Mouse (Mus musculus) midbrain, embryonic 12.5 days (tissue): Measurements from ENCODE around the gene Ppan. TPM values are rescaled to one million over a fixed set of nuclear protein-coding genes. Genes with fewer than 3 reads are reported as not detected.

Source experiments
- ATAC-seq: fragments of 200-750 bp; cut with Nextera tagmentation; 2 replicates; pipeline ENCODE4 v1.8.0; 2017; ENCODE audit warnings: low read depth, moderate TSS enrichment, moderate library complexity; ENCODE audit not compliant: low FRiP score
- H3K27ac ChIP-seq: fragments of 300-500 bp; sonication (generic); replicated peaks from 2 replicates; pipeline ENCODE4 v1.5.1; 2016; ENCODE audit warnings: mild to moderate bottlenecking
- H3K27me3 ChIP-seq: fragments of 300-500 bp; sonication (generic); 2 replicates; pipeline ENCODE4 v1.6.1; 2016; ENCODE audit warnings: mild to moderate bottlenecking
- H3K36me3 ChIP-seq: fragments of 300-500 bp; sonication (generic); 2 replicates; pipeline ENCODE4 v1.6.1; 2016
- H3K4me1 ChIP-seq: fragments of 300-500 bp; sonication (generic); 2 replicates; pipeline ENCODE4 v1.6.1; 2016
- H3K4me2 ChIP-seq: fragments of 300-500 bp; sonication (generic); replicated peaks from 2 replicates; pipeline ENCODE4 v1.6.1; 2016; ENCODE audit warnings: mild to moderate bottlenecking, moderate library complexity
- H3K4me3 ChIP-seq: fragments of 300-500 bp; sonication (generic); 2 replicates; pipeline ENCODE4 v1.5.1; 2016; ENCODE audit warnings: mild to moderate bottlenecking
- H3K9ac ChIP-seq: fragments of 300-500 bp; sonication (generic); replicated peaks from 2 replicates; pipeline ENCODE4 v1.6.1; 2016; ENCODE audit warnings: mild to moderate bottlenecking, moderate library complexity
- H3K9me3 ChIP-seq: fragments of 300-500 bp; sonication (generic); 2 replicates; pipeline ENCODE4 v1.6.1; 2016; ENCODE audit warnings: mild to moderate bottlenecking
- WGBS: fragments of 180-500 bp; shearing (Covaris S2); methylation state at CpG from one replicate; pipeline ENCODE4 v1.1.7; 2016; 5-methylcytosine and 5-hydroxymethylcytosine counted together
- polyA plus RNA-seq: library from polyadenylated mRNA; unstranded; fragments of >200 nt; fragmentation: Nextera tagmentation; extraction: Ambion mirVana; gene quantifications from 2 replicates; pipeline ENCODE4 v1.2.1, GENCODE M21; 2016

Gene Ppan
- polyA plus RNA-seq, 1 experiment from 2014 or later, result 62.7 TPM

GRCm38 (mm10) chr9:20870211-20871173 is 17.5 kb upstream of the Ppan start:
- Histone ChIP-seq H3K36me3 (no peaks in the 10 kb centered on the region), H3K4me3 (no peak overlapping the region), H3K9ac (no peak overlapping the region), H3K4me1 (peaks cover 8% of the 10 kb centered on the region; the same call in 1 of the 2 replicates), H3K27ac (no peak overlapping the region), H3K4me2 (no peak overlapping the region), H3K9me3 (no peaks in the 10 kb centered on the region), H3K27me3 (peaks cover 57% of the 10 kb centered on the region)
- WGBS, result 74% methylated on average over 12 of the region's 12 CpGs
- ATAC-seq, result no peak

- ATAC-seq, result no peak
- Histone ChIP-seq H3K4me1 (peaks cover 8% of the 10 kb centered on the region; the same call in 1 of the 2 replicates), H3K36me3 (no peaks in the 10 kb centered on the region), H3K27ac (no peak overlapping the region), H3K4me2 (no peak overlapping the region), H3K4me3 (no peak overlapping the region), H3K27me3 (peaks cover 40% of the 10 kb centered on the region), H3K9ac (no peak overlapping the region), H3K9me3 (no peaks in the 10 kb centered on the region)
- WGBS, result 91% methylated on average over 10 of the region's 10 CpGs
Measured at GRCm38 (mm10) chr9:20872991-20873390, 15.0 kb upstream of the Ppan start.

GRCm38 (mm10) chr9:20873521-20873920 is 14.5 kb upstream of the Ppan start:
- Histone ChIP-seq H3K4me2 (no peak overlapping the region), H3K9ac (no peak overlapping the region), H3K27ac (no peak overlapping the region), H3K27me3 (peaks cover 35% of the 10 kb centered on the region), H3K9me3 (no peaks in the 10 kb centered on the region), H3K36me3 (no peaks in the 10 kb centered on the region), H3K4me3 (no peak overlapping the region), H3K4me1 (peaks cover 6% of the 10 kb centered on the region; the same call in 1 of the 2 replicates)
- ATAC-seq, result no peak
- 89% methylated on average over 12 of the region's 12 CpGs for WGBS

DNA sequence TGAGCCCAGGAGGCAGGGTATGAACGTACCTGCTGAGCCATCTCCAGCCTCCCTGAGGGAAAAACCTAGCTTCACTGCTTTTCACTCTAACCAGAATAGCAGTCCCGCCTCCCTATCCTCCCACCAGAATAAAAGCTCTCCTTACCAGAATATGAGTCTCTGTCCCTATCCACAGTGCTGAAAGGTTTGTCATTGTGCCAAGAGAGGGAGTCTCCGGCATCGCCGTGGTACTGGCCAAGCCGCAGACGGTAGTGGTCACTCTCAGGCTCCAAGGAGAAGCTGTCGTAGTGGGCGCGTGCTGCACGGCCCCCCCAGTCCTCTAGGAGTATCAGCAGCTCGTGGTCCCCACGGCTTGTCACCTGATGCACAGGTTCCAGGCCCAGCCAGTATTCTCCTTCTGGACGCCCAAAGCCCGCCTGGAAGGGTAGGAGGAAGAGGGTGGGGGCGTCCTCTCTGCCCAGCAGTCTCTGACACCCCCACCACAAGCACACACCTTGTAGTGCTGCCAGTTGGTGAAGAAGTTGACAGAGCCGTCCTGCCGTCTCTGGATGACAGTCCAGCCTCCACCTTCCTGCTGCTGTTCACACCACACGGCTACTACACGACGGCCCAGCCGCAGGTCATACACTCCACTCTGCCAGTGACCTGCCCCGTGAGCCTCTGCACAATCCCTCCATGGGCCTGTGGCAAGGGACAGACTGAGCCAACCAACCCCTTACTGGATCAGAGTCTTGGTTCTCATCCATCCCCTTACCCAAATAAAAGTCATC is 12.8 kb upstream of the Ppan start:
- ATAC-seq, result no peak
- 67% methylated on average over 23 of the region's 23 CpGs for WGBS

DNA sequence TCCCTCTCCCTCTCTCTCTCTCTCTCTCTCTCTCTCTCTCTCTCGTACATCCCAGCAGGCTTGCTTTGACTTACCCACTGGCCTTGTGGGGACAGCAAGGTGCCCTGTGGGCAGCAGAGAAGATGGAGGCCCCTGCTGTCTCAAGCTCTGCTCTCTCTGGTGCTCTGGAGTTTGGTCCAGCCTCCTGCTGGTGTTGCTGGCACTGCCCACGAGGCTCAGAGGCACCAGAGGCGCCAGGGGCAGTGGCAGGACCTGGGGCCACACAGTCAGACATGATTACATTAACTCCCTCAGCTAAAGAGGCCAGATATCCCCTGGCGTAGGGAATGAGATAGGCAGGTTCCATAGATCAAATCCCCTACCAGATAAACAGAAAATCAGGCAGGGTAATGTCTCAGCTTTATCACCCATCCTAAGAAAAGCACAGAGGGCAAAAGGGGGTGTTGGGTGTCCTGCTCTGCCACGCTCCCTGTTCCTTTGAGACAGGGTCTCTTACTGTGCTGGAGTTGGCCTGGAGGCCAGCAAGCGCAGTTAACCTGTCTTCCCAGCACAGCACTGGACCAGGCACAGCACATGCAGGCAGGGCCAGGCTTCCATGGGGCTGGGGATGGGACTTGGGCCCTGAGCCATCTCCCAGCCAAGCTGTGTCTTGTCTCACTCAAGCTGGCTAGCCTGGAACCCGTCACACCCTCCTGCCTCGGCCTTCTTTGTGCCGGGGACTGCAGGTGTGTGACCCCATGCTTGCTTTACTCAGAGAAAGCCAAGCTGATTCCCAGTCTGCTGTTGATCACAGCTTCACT is 11.5 kb upstream of the Ppan start:
- H3K4me2 ChIP-seq, result no peak overlapping the region
- 72% methylated on average over 9 of the region's 9 CpGs for WGBS
- 0 out of 2 replicates have a peak, but pooled peaks cover 5% of the 10 kb centered on the region for H3K4me1 ChIP-seq
- ATAC-seq, result no peak
- no peak overlapping the region for H3K4me3 ChIP-seq
- no peak overlapping the region for H3K9ac ChIP-seq
- peaks cover 5% of the 10 kb centered on the region; the same call in 1 of the 2 replicates for H3K27me3 ChIP-seq
- H3K9me3 ChIP-seq, result no peaks in the 10 kb centered on the region
- H3K27ac ChIP-seq, result no peak overlapping the region
- H3K36me3 ChIP-seq, result no peaks in the 10 kb centered on the region

More for the DNA sequence above, 12.8 kb upstream of the Ppan start:
- no peak overlapping the region for H3K27ac ChIP-seq
- no peak overlapping the region for H3K4me3 ChIP-seq
- H3K9me3 ChIP-seq, result no peaks in the 10 kb centered on the region
- no peak overlapping the region for H3K4me2 ChIP-seq
- H3K27me3 ChIP-seq, result peaks cover 18% of the 10 kb centered on the region
- H3K4me1 ChIP-seq, result 0 out of 2 replicates have a peak, but pooled peaks cover 5% of the 10 kb centered on the region
- no peaks in the 10 kb centered on the region for H3K36me3 ChIP-seq
- H3K9ac ChIP-seq, result no peak overlapping the region

GRCm38 (mm10) chr9:20877118-20878040 is 10.6 kb upstream of the Ppan start:
- Histone ChIP-seq H3K4me1 (0 out of 2 replicates have a peak, but pooled peaks cover 5% of the 10 kb centered on the region), H3K27ac (0 out of 2 replicates have a peak overlapping the region, but pooled peaks have one; percentile 43), H3K27me3 (no peaks in the 10 kb centered on the region), H3K4me3 (peak overlapping the region; percentile 39), H3K9me3 (no peaks in the 10 kb centered on the region), H3K36me3 (no peaks in the 10 kb centered on the region), H3K9ac (peak overlapping the region; percentile 20), H3K4me2 (peak overlapping the region; percentile 54)
- ATAC-seq, result no peak; the same call in 1 of the 2 replicates
- WGBS, result 38% methylated on average over 14 of the region's 14 CpGs

DNA sequence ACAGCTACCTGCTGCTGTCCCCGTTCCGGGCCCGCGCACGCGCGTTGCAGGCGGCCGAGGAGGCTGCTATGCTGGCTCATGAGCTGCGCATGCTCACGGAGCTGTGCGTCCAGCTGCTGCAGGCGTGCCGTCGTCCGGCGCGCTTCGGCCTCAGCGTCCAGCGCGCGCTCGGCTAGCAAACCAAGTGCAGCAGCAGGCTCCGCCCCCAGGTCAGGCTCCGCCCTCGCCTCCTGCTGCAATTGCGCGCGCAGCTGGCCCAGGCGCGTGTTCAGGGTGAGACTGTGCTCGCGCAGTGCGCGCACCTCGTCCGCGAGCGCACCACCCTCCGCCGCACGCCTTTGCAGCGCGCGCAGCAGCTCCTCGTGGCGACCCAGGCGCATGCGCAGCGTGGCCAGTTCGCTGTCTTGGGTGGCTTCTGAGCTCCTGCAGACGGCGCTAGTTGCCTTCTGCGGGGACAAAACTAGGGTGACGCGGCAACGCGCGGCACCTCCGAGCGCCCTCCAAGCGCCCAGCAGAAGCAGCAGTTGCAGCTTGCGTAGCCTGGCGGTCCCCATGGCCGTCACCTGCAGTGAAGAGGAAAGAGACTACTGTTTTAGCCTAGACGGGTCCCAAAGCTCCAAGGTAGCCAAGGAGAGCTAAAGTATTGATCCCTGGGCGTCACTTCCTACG is 9.8 kb upstream of the Ppan start:
- Histone ChIP-seq H3K4me1 (0 out of 2 replicates have a peak, but pooled peaks cover 5% of the 10 kb centered on the region), H3K27ac (peak overlapping the region; percentile 81), H3K4me2 (peak overlapping the region; percentile 54), H3K36me3 (no peaks in the 10 kb centered on the region), H3K4me3 (peak overlapping the region; percentile 39), H3K27me3 (no peaks in the 10 kb centered on the region), H3K9ac (peak overlapping the region; percentile 61), H3K9me3 (no peaks in the 10 kb centered on the region)
- WGBS, result under 1% methylated on average over 69 of the region's 69 CpGs
- ATAC-seq, result peak; percentile 95

DNA sequence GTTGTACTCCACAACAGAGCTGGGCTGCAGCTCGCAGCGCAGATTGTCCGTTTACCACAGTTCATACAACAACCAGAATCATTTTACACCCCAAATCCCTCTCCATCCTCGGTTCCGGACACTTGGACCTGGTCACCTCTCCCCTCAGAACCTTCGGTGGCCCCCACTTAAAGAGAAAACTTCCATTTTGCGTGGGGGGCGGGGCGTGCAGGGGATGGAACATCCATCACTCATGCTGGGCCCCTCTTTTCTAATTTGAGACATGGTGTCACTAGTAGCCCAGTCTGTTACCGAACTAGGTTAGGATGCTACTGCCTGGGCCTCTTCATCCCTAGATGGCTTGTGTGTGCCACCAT is 9.3 kb upstream of the Ppan start:
- Histone ChIP-seq H3K27ac (peak overlapping the region; percentile 81), H3K4me2 (peak overlapping the region; percentile 54), H3K36me3 (no peaks in the 10 kb centered on the region), H3K4me3 (peak overlapping the region; percentile 39), H3K9me3 (no peaks in the 10 kb centered on the region), H3K27me3 (no peaks in the 10 kb centered on the region), H3K4me1 (0 out of 2 replicates have a peak, but pooled peaks cover 5% of the 10 kb centered on the region), H3K9ac (peak overlapping the region; percentile 61)
- ATAC-seq, result peak; percentile 13; the same call in 1 of the 2 replicates
- WGBS, result 23% methylated on average over 10 of the region's 10 CpGs

- Histone ChIP-seq H3K4me1 (0 out of 2 replicates have a peak, but pooled peaks cover 5% of the 10 kb centered on the region), H3K36me3 (no peaks in the 10 kb centered on the region), H3K9me3 (no peaks in the 10 kb centered on the region), H3K4me2 (peak within 1 kb of the TSS; percentile 54), H3K27ac (peak within 1 kb of the TSS; percentile 81), H3K4me3 (peak within 1 kb of the TSS; percentile 39), H3K9ac (peak within 1 kb of the TSS; percentile 61), H3K27me3 (no peaks in the 10 kb centered on the region)
- WGBS, result 94% methylated on average over 13 of the region's 13 CpGs
- no peak for ATAC-seq
Measured at GRCm38 (mm10) chr9:20879097-20879792, 8.7 kb upstream of the Ppan start, which contains the start of gene Angptl6. Gene Angptl6, minus strand, starts transcription at chr9:20879727.

DNA sequence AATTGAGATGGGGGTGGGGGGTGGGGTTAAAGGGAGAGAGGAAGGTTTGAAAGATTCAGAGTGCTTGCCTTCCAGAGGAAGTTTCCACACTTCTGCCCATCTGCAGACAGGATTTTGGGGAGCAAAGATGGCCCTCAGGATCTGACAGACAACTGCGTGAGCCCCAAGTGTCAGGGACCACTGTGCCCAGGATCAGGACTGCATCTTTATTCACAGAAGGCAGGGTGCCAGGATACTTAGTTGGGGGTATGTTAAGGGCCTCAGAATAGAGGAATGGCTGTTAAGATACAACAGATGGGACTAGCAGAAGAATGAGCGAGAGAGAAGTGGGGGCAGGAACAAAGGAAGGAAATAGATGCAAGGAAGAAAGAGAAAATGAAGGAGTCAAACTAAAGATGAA is 1.4 kb upstream of the Ppan start:
- no peaks in the 10 kb centered on the region for H3K9me3 ChIP-seq
- H3K27ac ChIP-seq, result no peak overlapping the region
- WGBS, result 92% methylated on average over 2 of the region's 2 CpGs
- H3K36me3 ChIP-seq, result peaks cover 24% of the 10 kb centered on the region
- H3K9ac ChIP-seq, result no peak overlapping the region
- H3K27me3 ChIP-seq, result no peaks in the 10 kb centered on the region
- peaks cover 12% of the 10 kb centered on the region for H3K4me1 ChIP-seq
- no peak for ATAC-seq
- no peak overlapping the region for H3K4me3 ChIP-seq
- no peak overlapping the region for H3K4me2 ChIP-seq
